Mouse (Mus musculus): ENCODE data around the gene Rin2. TPM values are rescaled to one million over a fixed set of nuclear protein-coding genes. Genes with fewer than 3 reads are reported as not detected.

Gene Rin2
- total RNA-seq, 2 experiments from 2014 or later = 25.2 to 31.4 TPM

DNA sequence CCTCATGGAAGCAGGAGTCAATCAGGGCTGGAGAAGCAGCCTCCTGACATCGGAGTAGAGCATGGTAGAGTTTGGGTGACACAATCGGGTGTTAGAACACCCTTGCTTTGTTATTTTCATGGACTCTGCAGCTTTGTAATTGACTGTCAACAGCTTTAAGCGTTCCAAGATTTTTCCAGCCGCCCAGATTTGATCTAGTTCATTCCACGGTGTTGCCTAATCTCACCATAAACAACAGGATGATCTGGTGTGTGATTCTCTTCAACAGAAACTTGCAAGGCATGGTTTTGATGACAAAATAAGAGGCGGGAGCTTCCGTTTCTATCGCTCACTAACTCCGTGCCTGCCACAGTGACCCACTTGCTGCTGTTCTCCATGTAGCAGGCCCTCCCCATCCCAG is 180.8 kb downstream of the Rin2 start:
- no peak for DNase-seq (ENCODE audit: low spot score in 2 of 2)

DNA sequence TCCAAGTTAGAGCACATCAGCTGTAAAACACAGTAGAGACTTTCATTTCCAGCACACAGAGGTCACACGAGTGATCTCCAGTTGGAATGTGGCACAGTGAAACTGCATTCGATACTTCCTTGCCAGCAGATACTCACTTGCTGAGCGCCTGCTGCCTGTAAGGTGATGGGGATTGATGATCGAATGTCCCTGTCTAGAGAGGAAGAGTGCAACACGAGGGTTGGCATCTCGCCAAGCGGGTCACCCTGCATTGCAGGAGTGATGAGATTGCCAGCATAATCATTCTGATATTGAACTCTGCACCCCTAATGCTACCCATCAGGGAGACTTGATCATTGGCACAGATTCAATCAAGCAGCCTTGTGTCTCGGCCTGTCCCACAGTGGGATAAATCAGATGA is 182.8 kb downstream of the Rin2 start:
- DNase-seq (ENCODE audit: low spot score in 2 of 2) = peak in 1 of 2 experiments; percentile 26

DNA sequence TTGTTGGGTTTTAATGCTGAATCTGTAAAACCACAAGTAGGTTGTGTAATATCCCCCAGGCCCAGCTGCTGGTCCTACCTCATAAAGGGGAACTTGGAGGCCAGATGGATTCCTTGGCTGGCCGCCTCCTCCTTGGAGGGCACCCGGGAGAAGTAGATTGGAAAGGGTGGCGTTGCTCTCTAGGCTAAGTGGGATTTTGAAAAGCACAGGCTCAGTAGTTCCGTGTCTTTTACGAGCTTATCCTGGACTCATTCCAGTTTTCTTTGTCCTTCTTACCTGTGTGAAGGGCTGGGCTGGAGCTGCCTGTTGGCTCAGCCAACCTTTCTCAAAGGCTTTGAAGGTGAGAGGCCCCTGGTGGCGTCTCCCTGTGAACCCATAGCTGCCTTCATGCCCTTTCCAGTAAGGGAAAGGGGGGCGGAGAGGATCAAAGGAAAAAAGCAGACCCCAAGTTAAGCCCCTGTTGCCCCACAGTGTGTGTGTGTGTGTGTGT is 184.5 kb downstream of the Rin2 start:
- no peak for DNase-seq (ENCODE audit: low spot score in 2 of 2)

DNA sequence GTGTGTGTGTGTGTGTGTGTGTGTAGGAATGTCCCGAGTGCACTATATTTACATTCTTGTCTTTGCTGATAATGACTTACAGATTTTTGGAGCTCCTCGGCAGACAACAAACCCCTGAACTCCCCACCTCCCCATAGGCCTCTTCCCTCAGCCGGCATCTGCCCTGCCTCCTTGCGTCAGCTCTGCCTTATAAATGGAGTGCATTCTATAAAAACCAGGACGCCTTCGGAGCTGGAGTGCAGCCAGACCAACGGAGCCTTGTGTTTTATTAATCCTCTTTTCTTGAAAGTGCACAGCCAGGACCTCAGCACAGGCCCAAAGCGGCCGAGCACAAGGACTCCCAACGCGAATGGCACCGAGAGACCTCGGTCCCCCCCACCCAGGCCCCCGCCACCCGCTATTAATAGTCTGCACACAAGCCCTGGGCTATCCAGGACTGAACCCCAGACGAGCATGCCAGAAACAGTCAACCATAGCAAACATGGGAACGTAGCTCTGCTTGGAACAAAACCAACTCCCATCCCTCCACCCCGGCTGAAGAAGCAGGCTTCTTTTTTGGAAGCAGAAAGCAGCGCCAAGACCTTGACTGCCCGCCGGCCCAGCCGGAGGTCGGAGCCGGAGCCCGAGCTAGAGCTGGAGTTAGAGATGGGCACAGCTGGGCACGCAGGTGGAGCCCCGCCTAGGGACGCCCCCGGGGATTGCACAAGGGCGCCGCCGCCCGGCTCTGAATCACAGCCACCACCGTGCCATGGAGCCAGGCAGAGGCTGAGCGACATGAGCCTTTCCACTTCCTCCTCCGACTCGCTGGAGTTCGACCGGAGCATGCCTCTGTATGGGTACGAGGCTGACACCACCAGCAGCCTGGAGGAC is 185.2 kb downstream of the Rin2 start:
- DNase-seq (ENCODE audit: low spot score in 2 of 2) = peak; percentile 80

DNA sequence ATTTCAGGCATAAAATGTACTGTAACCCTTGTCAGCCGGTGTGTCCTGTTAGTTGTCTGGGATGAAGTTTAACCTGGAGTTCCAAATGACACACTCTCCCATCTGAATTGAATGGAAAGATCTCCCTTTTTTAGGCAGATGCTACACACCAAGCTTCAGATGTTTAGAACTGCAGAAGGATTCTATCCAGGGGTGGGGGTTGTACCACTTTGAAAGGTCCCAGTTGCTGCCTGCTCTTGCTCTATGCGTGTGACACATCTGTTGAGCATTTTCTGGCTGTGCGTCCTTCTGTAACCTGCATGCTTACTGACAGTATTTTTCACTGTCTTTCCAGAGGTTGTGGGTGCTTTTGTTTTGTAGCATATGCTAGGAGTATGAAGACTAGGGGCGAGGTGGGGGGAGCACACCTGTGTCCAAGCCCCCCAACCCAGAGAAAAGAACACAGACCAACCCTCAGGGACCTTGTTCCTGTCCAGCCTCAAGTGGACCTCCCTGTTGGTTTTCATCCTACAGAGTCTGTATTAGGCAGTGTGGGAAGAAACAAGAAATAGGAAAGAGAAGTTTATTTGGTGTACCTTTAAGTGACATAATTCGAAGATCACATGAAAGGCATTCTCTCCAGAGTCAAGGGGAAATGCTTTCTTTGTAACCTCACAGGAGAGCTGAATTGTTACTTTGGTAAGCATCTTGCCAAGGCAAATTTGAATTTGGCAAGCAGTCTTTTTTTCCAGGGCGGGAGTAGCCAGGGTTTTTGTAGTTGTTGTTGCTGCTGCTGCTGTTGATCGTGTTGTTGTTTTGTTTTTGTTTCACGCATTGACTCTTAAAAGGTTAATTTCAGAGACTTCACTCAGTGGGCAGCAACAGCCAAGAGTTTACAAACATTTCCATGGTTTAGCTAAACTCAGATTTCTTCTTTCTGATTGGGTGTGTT is 186.4 kb downstream of the Rin2 start:
- DNase-seq (ENCODE audit: low spot score in 2 of 2) = no peak

DNA sequence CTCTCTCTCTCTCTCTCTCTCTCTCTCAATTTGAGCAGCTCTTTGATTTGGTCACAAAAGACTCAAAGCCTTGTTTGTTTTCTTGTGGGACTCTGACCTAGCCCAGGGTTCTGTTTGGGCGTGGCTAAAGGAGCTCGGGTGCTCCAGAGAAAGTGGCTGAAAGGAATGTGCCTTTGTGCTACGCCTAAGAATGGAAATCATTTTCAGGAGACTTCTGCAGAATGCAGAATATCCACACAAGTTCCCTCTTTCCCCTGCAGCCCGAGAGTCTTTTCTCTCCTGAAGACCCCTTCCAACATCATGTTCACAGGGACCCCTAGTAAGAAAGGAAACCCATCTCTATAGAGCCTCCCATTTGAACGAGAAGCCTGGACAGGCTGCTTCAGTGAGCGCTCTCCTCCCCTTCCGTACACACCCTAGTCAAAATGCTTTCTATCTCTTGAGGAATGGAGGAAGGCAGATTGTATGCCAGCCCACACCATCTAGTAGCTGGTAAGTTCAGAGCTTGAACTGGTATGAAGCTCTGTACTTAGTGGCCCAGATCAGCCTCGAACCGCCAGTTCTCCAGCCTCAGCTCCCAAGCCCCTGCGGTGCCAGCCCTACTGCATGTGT is 187.3 kb downstream of the Rin2 start:
- DNase-seq (ENCODE audit: low spot score in 2 of 2) = no peak

DNA sequence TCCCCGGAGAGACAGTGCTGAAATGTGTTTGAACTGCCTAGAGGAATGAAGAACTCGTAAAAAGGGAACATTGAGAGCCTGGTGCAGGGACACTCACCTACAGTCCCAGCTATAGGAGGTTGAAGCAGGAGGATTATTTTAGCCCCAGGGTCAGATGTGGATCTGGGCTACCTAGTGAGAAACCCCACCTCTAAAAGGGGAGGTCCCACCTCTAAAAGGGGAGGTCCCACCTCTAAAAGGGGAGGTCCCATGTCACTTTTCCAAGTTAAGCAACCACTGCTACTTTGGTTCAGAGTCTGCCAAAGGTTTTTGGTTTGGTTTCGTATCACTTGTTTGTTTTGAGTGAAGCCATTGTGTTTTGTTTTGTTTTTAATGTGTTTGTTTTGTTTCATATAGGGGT is 190.3 kb downstream of the Rin2 start:
- DNase-seq (ENCODE audit: low spot score in 2 of 2) = no peak

DNA sequence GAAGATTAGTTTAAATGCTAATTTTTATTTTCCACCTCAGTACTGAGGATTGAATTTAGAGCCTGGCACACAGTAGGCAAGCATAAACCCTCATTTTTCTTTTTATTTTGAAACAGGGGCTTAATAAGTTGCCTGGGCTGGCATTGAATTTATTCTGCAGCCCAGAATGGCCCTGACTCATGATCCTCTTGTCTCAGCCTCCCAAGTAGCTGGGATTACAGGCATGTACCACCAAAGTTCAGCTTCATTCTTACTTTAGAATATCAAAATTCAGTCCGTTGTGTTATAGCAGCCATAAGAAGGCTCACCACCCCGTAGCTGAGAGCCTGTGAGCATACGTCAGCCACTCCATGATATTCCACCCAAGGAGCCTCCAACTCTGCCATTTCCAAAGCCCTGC is 191.2 kb downstream of the Rin2 start:
- DNase-seq (ENCODE audit: low spot score in 2 of 2) = no peak

DNA sequence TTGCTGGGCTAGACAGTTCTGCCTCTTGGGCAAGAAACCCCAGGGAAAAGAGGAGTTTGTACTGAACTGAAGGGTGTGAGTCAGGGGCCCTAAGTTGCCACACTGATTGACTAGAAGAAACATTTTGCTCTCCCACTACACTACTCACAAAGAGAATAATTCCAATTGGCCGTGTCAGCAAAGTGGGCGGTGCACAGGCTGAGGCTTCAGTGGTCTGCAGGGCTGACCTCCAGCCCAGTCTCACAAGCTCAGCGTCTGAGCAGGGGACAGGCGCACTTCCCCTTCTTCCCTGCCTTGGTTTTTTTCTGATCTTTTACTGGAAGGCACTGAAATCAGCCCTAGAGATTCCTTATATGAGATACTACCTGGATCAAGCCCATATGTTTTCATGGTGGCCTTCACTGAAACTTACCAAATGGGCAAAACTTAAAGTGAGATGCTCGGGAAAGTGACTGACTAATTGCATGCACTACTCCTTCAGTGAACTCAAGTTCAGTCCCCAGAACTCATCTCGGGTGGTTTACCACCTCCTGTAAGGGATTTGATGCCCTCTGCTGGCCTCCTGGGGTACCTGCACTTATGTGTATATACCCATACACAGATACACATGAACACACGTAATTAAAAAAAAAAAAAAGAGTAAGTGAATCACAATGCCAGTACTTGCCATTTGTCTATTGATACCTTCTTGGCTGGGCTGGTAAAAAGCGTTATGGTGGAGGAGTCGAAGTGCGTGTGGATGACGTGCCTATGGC is 191.9 kb downstream of the Rin2 start:
- no peak for DNase-seq (ENCODE audit: low spot score in 2 of 2)

DNA sequence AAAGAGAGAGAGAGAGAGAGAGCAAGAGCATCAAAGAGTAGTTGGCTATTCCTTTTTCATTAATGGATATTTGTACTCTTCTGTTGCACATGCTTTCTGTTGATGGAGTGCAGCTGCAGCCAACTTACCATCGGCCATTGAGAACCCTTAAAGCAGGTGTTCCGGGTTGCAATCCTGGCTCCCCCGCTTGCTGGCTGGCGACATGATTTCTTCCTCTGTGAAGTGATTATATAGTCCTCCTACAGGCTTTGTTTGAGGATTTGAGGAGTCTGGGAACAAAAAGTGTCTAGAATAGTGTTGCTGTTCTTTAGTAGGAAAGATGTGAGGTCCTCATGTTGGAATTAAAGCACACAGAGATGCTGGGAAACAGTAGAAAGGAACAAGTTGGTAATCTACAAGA is 196.3 kb downstream of the Rin2 start:
- DNase-seq (ENCODE audit: low spot score in 2 of 2) = no peak

DNA sequence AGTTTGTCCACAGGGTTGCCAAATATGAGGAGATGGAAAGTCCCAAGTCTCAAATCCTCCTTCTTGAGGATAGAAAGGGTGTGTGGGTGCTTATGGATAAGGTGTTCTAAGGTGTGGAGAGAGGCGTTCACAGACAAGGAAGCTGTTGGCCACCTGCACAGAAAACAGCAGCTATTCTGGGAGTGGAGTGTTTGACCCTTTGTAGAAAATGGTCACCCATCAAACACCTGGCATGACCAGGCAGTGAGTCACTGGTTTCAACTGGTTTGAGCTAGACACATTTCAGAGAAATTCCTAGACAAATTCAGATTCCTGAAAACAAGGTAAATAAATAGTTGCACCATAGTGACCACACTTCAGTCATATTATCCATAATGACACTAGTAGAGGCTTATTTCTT is 197.1 kb downstream of the Rin2 start:
- DNase-seq (ENCODE audit: low spot score in 2 of 2) = no peak

DNA sequence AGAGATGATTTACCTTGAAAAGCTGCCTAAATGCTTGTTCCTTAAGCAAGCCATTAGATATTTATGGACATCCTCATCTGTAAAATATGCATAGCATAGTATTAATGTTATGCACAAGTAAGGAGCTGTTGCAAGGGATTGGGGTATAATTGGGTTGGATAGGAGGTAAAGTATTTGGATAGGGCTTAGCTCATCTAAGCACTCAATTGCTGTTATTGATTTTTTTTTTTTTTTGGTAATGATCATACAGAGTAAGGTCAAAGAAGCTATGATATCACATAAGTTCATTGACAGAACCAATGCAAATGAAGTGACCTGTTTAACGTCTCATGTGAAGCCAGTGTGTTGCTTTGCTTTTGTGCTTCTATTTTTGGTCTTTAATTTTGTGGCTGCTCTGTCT is 198.9 kb downstream of the Rin2 start:
- DNase-seq (ENCODE audit: low spot score in 2 of 2) = no peak

DNA sequence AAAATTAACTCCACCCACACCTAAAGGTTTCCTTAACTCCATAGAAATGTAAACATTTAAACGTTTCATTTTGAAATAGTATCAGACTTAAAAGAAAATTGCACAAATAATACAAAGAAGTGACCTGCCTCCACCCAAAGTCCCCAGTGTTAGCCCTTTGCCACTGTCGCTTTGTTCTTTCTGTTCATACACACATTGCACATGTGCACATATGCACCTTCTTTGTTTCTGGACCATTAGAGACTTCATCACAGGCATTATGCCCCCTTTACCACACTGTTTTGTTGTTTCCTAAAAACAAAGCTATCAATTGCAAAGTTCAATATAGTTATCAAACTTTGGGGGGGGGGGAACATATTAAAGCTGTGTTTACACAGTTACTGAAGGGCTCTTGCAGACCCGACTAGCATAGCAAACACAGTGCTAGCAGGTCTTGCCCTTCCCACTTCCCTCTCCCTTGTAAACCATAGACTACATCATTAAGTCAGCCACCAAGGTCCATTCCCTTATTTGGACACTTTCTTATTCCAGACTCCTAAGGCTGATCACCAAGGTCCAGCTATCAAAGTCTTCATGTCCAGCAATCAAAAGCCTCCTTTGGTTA is 200.0 kb downstream of the Rin2 start:
- DNase-seq (ENCODE audit: low spot score in 2 of 2) = no peak

DNA sequence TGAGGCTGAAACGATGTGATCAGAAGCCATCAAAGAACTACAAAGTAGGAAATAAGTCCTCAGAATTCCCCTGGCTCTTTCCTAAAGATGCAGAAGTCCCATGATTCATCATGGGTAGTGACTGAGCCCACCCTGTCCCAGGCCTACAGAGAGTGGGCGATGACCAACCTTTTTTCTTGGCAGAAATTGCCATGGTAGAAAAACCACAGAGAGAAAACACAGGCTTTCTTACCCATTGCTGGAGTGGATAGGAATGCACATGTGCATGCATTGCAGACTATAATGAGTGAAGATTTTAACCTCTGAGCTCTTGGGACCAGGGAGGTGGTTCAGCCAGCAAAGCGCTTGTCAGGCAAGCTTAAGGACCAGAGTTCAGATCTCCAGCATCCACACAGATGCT is 202.2 kb downstream of the Rin2 start:
- DNase-seq (ENCODE audit: low spot score in 2 of 2) = no peak

DNA sequence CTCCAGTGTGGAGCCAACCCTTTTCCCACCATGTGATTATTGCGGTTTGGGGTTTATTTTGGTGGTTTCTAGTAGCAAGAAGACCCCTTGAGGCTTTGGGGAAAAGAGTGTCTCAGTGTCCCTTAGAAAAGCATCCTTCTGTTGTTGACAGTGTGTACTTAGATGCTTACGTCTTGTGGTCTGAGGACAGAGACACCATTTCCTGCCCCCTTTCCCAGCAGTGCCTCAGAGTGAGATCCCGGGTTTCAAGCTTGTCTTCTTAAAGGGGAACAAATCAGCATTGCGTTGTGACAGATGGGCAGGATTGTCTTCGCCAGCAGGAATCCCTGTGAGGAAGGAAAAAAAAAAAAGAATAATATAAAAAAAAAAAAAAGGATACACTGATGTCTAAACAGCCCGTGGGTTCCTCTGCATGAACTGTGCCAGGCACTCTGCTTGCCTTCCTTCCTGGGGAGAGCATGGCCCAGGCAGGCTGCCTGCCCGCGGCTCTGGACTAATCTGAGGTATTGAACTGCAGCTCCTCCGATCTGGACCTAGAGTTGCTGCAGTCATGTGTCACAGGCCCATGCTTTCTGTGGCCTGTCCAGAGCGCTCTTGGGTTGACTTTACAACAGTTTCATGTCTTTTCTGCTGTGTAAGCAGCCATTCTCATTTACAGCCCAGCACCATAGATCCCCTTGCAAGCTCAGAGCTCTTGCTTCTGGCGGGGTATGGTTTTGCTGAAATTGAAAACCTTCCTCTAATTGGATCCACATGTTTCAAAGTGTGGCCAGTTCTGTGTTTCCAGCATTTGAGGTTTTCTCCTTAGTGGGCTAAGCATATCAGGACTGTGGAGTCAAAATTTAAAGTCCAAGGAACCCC is 206.1 kb downstream of the Rin2 start:
- no peak for DNase-seq (ENCODE audit: low spot score in 2 of 2)

DNA sequence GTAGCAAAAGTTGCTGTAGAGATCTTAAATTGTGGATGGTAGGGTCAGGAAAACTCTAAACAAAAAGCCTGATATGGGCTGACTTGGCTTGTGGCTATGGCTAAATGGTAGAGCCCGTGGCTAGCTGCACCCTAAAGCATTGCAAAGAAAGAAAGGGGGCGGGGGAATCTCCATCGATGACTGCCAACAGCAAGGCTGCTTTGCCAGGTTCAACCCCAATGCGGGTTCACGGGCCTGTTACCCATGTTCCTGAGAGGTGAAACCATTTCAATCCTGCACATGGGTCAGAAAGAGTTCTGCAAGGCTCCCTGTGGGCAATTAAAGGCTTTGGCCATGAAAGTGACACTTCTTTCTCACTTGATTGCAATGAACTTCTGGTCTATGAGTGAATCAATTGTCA is 206.9 kb downstream of the Rin2 start:
- DNase-seq (ENCODE audit: low spot score in 2 of 2) = no peak

DNA sequence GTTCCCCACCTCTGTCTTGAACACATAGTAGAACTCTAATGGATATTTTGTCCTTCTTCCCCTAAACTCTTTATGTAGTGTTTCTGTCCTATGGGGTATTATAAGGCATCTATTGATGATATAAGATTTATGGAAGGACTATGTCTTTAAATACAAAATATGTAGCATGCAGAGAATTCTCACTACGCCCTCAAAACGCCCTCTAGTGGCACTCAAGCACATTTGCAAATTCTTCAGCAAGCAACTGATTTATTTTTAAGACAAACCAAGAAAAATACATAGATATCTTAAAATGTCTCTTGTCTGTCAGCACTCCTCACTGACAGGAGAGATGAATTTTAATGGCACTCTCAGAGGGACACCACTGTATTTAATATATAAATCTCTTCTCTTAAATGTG is 207.4 kb downstream of the Rin2 start:
- DNase-seq (ENCODE audit: low spot score in 2 of 2) = no peak

DNA sequence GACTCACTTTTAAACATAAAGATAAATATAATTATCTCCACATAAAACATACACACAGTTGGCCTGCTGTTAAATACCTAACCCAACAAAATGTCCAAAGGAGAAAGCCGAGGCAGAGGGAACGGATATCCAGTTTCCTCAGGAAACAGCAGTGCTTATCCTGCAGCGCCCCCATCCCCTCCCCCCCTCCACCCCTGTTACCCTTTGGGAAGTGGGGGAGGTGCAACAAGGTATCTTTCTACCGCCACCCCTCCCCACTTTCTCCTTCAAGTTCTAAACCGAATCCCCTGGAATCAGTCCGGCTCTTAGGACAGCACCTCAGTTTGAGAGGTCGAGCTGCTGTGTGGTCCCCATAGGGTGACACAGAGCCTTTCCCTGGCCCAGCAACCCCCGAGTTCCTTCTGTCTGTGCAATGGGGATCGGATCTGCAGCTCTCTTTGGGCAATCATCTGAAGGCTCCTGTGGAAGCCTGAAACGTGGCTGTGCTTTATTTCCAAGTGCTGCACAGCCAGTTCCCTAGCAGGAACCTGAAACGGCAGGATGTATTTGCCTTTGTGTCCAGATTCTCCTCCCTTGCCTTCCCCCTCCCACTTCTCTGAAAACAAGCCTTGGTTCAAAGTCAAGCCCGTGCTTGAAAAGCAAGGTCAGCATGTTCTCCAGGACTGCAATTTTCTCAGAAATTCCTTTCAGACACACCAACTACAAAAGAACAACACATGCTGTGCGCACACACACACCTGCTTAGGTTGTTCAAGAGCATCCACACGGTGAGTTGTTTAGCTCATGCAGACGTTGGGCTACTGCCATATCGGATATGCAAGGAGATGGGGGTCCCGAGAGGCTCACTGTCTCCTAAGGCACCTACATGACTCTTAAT is 209.3 kb downstream of the Rin2 start:
- no peak for DNase-seq (ENCODE audit: low spot score in 2 of 2)

Data from adrenal gland, adult 18-20 months (tissue).